Mouse (Mus musculus) intestine, embryonic 15.5 days (tissue): ENCODE measurements around the gene Kif6. TPM values are rescaled to one million over a fixed set of nuclear protein-coding genes. Genes with fewer than 3 reads are reported as not detected.

ENCODE experiments used
- ATAC-seq: fragments of 200-750 bp; cut with Nextera tagmentation; 2 replicates; pipeline ENCODE4 v1.8.0; 2017; ENCODE audit warnings: moderate TSS enrichment, moderate library complexity
- H3K27ac ChIP-seq: fragments of 300-500 bp; sonication (generic); 2 replicates; pipeline ENCODE4 v1.5.1; 2015; ENCODE audit warnings: mild to moderate bottlenecking, inconsistent platforms
- H3K27me3 ChIP-seq: fragments of 300-500 bp; sonication (generic); replicated peaks from 2 replicates; pipeline ENCODE4 v1.6.1; 2015; ENCODE audit warnings: inconsistent platforms
- H3K36me3 ChIP-seq: fragments of 300-500 bp; sonication (generic); 2 replicates; pipeline ENCODE4 v1.6.1; 2015; ENCODE audit warnings: inconsistent platforms
- H3K4me1 ChIP-seq: fragments of 300-500 bp; sonication (generic); replicated peaks from 2 replicates; pipeline ENCODE4 v1.6.1; 2015; ENCODE audit warnings: inconsistent platforms
- H3K4me2 ChIP-seq: fragments of 300-500 bp; sonication (generic); replicated peaks from 2 replicates; pipeline ENCODE4 v1.6.1; 2015; ENCODE audit warnings: mild to moderate bottlenecking, inconsistent platforms
- H3K4me3 ChIP-seq: fragments of 300-500 bp; sonication (generic); replicated peaks from 2 replicates; pipeline ENCODE4 v1.5.1; 2015; ENCODE audit warnings: inconsistent platforms
- H3K9ac ChIP-seq: fragments of 300-500 bp; sonication (generic); 2 replicates; pipeline ENCODE4 v1.6.1; 2015; ENCODE audit warnings: inconsistent platforms
- H3K9me3 ChIP-seq: fragments of 300-500 bp; sonication (generic); 2 replicates; pipeline ENCODE4 v1.6.1; 2016; ENCODE audit warnings: inconsistent platforms
- WGBS: fragments of 180-500 bp; shearing (Covaris S2); methylation state at CpG from one replicate; pipeline ENCODE4 v1.1.7; 2015; 5-methylcytosine and 5-hydroxymethylcytosine counted together
- polyA plus RNA-seq: library from polyadenylated mRNA; unstranded; fragments of >200 nt; fragmentation: Nextera tagmentation; extraction: Ambion mirVana; gene quantifications from 2 replicates; pipeline ENCODE4 v1.2.1, GENCODE M21; 2015

Kif6 gene
- polyA plus RNA-seq, 1 experiment from 2014 or later = 0.97 TPM

DNA sequence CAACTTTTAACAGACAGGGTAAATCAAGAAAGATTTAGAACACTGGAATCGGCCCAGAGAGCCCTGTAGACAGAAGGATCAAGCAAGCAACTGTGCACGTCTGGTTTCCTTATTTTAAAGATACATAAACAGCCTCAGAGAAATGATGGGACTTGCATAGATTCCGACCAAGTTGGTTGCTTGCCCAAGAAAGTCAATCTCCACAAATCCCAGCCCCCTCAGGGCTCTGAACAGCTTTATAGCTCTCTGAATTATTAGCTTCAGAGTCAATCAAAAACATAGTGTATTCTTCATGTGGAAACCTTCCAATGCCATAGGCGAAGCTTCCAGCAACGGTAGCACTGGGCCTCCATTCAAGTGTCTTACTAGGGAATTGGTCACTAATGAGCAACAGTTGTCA is 127.0 kb downstream of the Kif6 start:
- Histone ChIP-seq H3K9ac (no peak overlapping the region), H3K36me3 (no peaks in the 10 kb centered on the region), H3K27ac (no peak overlapping the region), H3K4me3 (no peak overlapping the region), H3K9me3 (no peaks in the 10 kb centered on the region), H3K4me2 (no peak overlapping the region), H3K4me1 (no peaks in the 10 kb centered on the region), H3K27me3 (no peaks in the 10 kb centered on the region)
- WGBS = 50% methylated on average over 5 of the region's 5 CpGs
- no peak for ATAC-seq

DNA sequence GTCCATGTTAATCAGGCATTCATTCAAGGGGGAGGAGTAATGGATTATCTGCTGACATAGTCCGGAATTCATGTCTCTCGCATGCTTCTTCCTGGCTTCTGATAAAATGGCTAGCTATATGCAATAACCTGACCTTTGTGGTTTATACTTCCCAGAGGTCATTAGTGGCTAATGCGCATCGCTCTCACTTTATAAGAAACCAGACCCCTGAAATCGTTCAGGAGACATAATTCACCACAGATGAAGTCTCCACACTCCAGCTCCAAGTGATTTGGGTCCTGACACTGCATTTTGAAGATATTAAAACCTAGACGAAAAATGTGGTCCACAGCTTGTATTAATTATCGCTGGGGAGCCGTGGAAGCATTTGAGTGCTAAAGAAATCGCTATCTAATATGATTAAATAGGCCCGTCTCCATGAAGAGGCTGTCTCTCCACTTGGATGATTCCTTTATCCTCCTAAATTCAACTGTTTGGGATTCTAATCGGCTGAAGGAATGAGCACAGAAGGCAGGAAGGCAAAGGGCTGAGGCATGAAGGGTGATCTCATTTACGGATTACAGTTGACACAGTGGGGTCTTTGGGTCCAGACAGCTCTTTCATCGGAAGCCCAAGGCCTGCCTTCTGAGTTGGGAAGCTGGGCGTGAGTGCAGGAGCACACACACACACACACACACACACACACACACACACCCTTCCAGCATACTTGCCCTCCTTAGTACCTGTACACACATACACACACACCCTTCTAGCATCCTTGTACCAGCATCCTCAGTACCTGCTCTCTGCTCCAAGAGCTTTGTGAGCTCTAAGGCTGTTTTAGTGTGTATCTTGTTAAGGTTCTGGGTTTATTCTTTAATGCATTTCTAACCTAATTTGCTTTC is 128.9 kb downstream of the Kif6 start:
- Histone ChIP-seq H3K9ac (no peak overlapping the region), H3K36me3 (no peaks in the 10 kb centered on the region), H3K27me3 (no peaks in the 10 kb centered on the region), H3K27ac (no peak overlapping the region), H3K4me3 (no peak overlapping the region), H3K4me2 (no peak overlapping the region), H3K9me3 (no peaks in the 10 kb centered on the region), H3K4me1 (no peaks in the 10 kb centered on the region)
- 77% methylated on average over 14 of the region's 14 CpGs for WGBS
- no peak for ATAC-seq

DNA sequence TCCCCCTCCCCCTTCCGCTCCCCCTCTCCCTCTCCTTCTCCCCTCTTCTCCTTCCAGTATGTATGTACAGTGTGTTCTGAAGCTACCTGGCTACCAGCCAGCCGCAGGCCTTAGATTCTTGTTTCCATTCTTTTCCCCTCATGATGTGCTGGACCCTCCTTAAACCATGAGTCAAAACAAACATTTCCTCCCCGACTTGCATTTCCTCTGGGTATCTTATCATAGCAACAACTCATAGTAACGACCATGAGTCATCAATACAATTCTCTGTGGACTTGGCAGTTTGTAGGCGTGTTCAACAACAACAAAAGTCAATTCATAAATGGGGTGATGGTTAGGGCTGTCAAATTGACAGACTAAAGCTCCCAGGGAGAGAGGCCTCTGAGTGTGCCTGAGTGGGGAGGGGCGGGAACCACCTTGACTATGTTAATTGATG is 136.0 kb downstream of the Kif6 start:
- no peak overlapping the region for H3K4me2 ChIP-seq
- no peak overlapping the region for H3K27ac ChIP-seq
- no peaks in the 10 kb centered on the region for H3K9me3 ChIP-seq
- H3K36me3 ChIP-seq = no peaks in the 10 kb centered on the region
- H3K9ac ChIP-seq = no peak overlapping the region
- 55% methylated on average over 6 of the region's 6 CpGs for WGBS
- peak; percentile 70 for ATAC-seq
- H3K4me3 ChIP-seq = no peak overlapping the region
- no peaks in the 10 kb centered on the region for H3K4me1 ChIP-seq
- no peaks in the 10 kb centered on the region for H3K27me3 ChIP-seq

- Histone ChIP-seq H3K27ac (no peak overlapping the region), H3K36me3 (no peaks in the 10 kb centered on the region), H3K27me3 (no peaks in the 10 kb centered on the region), H3K4me3 (no peak overlapping the region), H3K9me3 (no peaks in the 10 kb centered on the region), H3K4me2 (no peak overlapping the region), H3K4me1 (no peaks in the 10 kb centered on the region), H3K9ac (no peak overlapping the region)
- WGBS = 94% methylated on average over 7 of the region's 7 CpGs
- ATAC-seq = no peak
Observed at GRCm38 (mm10) chr17:49753874-49754273, 138.9 kb downstream of the Kif6 start.

GRCm38 (mm10) chr17:49756862-49757261 is 141.9 kb downstream of the Kif6 start:
- Histone ChIP-seq H3K4me1 (no peaks in the 10 kb centered on the region), H3K27ac (no peak overlapping the region), H3K4me2 (no peak overlapping the region), H3K36me3 (no peaks in the 10 kb centered on the region), H3K27me3 (no peaks in the 10 kb centered on the region), H3K9me3 (no peaks in the 10 kb centered on the region), H3K9ac (no peak overlapping the region), H3K4me3 (no peak overlapping the region)
- WGBS = 68% methylated on average over 19 of the region's 19 CpGs
- peak; percentile 72 for ATAC-seq

DNA sequence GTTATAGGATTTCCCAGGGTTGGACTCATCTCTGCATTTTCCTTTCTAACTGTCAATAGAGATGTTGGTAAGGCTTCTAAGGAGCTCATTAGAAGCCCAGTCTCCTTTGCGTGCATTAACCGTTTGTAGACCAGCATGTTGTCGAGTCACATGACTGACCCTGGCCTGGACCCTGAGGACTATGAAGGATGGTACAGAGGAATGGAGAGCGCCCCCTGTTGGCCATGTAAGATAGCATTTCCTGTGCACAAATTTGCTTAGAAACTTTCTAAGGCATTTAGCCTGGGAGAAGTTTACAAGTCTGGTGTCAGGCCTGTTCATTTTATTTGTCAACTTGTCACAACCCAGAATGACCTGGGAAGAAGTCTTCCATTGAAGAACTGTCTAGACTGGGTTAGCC is 144.1 kb downstream of the Kif6 start:
- WGBS = 71% methylated on average over 4 of the region's 4 CpGs
- Histone ChIP-seq H3K36me3 (no peaks in the 10 kb centered on the region), H3K9ac (no peak overlapping the region), H3K4me3 (no peak overlapping the region), H3K27ac (no peak overlapping the region), H3K4me2 (no peak overlapping the region), H3K27me3 (no peaks in the 10 kb centered on the region), H3K4me1 (no peaks in the 10 kb centered on the region), H3K9me3 (no peaks in the 10 kb centered on the region)
- ATAC-seq = no peak

DNA sequence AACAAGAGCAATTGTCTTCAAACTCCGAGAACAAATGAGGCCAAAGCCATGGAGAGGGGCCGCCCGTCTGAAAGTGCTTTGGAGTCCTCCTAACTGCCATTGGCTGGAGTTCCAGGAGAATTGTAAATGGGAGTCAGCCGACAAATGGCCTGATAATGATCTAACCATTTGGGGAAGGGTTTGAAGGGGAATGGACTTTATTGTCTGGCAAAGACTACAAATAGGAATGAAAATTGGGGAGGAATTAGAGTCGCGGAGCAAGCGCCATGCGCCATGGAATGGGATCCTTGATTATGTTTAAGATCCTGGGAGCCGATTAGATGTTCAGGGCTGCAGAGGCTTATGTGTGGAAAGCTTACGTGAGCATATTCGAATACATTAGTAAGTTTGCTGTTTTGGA is 146.3 kb downstream of the Kif6 start:
- Histone ChIP-seq H3K27me3 (no peaks in the 10 kb centered on the region), H3K9ac (no peak overlapping the region), H3K36me3 (no peaks in the 10 kb centered on the region), H3K4me1 (no peaks in the 10 kb centered on the region), H3K4me3 (no peak overlapping the region), H3K4me2 (no peak overlapping the region), H3K9me3 (no peaks in the 10 kb centered on the region), H3K27ac (no peak overlapping the region)
- ATAC-seq = no peak
- 70% methylated on average over 11 of the region's 11 CpGs for WGBS

DNA sequence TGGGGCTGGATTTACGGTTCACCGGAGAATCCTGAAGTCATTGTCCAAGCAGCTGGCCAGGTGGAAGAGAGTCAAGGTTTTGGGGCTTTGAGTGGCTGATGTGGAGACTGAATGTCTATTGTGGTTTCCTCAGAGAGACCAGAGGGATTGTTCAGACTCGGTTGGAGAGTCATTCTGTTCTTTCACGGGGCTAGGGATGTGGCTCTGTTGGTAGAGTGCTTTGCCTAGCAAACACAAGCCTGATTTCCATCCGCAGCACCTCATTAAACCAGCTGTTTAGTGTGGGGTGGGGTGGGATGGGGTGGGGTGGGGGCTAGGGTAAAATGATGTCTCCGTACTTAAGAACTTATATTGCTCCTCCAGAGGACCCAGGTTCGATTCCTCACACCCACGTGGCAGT is 146.9 kb downstream of the Kif6 start:
- Histone ChIP-seq H3K4me1 (no peaks in the 10 kb centered on the region), H3K9ac (no peak overlapping the region), H3K27ac (no peak overlapping the region), H3K4me3 (no peak overlapping the region), H3K27me3 (no peaks in the 10 kb centered on the region), H3K9me3 (no peaks in the 10 kb centered on the region), H3K36me3 (no peaks in the 10 kb centered on the region), H3K4me2 (no peak overlapping the region)
- 74% methylated on average over 8 of the region's 8 CpGs for WGBS
- ATAC-seq = no peak

GRCm38 (mm10) chr17:49764963-49765362 is 150.0 kb downstream of the Kif6 start:
- no peaks in the 10 kb centered on the region for H3K27me3 ChIP-seq
- H3K36me3 ChIP-seq = no peaks in the 10 kb centered on the region
- no peaks in the 10 kb centered on the region for H3K4me1 ChIP-seq
- H3K27ac ChIP-seq = no peak overlapping the region
- no peak for ATAC-seq
- no peak overlapping the region for H3K4me2 ChIP-seq
- no peak overlapping the region for H3K4me3 ChIP-seq
- WGBS = 77% methylated on average over 6 of the region's 6 CpGs
- H3K9ac ChIP-seq = no peak overlapping the region
- H3K9me3 ChIP-seq = no peaks in the 10 kb centered on the region

DNA sequence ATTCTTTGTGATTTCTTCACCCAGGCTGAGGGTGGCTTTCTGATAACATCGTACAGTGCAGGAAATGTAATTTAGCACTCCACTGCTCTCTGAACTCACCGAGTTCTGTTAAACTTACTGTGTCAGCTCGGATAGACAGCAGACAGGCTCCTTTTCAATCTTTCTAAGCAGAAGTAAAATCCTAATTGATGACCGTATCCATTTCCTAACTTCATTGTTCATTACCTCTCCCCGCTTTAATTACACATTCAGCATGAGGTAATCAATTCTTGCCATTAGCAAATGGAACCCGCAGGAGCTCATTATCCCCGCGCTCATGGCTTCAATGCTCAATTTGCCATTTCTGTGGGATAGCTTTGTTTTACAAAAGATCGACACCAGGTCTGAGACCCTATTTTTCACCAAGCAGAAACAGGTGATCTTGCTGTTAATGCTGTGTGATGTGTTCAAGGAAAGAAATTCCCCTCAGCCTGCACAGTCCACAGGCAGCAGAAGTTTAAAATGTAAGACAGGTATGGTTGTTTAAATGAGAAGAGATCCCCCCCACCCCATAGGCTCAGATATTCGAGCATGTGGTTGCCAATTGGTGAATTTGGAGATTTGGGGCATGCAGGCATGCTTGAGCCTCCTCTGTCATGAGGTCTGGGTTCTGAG is 152.9 kb downstream of the Kif6 start:
- Histone ChIP-seq H3K4me3 (no peak overlapping the region), H3K9me3 (no peaks in the 10 kb centered on the region), H3K27ac (no peak overlapping the region), H3K36me3 (no peaks in the 10 kb centered on the region), H3K4me1 (no peaks in the 10 kb centered on the region), H3K27me3 (no peaks in the 10 kb centered on the region), H3K4me2 (no peak overlapping the region), H3K9ac (no peak overlapping the region)
- no peak for ATAC-seq
- 62% methylated on average over 10 of the region's 10 CpGs for WGBS

DNA sequence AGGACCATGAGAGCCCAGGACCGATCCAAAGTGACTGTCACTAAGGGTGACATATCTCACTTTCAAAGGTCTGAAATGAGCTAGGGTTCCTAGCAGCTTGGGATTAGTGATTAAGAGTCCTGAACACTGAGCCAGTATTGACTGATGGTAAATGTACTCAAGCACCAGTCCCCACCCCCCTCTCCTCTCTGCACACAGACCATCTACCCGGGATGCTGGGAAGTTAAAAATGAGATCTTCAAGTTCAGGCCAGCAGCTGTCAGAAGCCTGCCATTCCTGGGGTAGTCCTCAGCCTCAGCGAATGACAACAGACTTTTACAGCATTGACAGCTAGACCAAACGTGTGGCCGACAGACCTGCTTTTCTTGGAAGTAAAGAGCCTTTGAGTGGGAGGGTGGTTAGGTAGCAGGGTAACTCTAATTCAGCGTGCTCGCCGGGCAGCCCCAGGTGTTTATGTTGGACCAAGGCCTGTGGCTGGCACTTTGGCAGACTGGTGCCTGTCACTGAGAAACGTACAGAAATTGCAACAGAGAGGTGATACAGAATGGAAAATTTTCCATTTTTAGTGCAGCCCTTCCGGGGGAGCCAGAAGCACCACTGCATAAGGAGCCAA is 156.9 kb downstream of the Kif6 start:
- Histone ChIP-seq H3K4me1 (no peaks in the 10 kb centered on the region), H3K9me3 (no peaks in the 10 kb centered on the region), H3K4me3 (no peak overlapping the region), H3K4me2 (no peak overlapping the region), H3K27ac (no peak overlapping the region), H3K27me3 (no peaks in the 10 kb centered on the region), H3K9ac (no peak overlapping the region), H3K36me3 (no peaks in the 10 kb centered on the region)
- ATAC-seq = no peak
- 53% methylated on average over 10 of the region's 10 CpGs for WGBS

DNA sequence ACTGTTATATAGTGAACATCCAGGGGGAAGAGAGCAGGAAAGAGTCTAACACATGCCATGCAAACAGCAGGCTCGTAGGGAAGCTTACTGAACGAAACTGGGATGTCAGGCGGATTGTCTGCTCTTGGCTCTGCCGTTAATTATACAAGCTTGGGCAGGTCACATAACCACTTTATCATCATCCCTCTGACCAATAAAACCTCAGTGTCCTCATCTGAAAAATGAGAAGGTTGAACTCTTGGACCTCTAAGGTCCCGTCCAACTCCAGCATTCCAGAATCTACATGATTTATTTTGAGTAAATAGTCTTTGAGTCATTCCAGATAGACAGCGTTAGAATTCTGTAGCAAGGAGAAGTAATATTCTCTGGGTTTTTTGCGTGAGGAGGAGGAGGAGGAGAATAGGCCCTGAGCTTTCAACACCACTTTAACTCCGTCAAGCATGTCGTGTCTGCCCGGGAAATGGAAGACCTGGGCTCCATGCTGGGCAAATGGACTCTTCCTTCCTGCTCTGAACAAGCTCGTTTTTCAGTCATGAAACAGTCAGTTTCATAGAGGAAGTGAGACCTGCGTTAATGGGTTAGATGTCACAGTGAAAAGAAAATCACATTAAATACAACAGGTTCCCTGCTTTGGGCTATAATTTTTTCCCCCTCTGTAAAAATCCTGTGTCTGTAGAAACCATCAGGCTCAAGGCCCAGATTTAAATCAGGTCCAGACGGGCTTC is 162.3 kb downstream of the Kif6 start:
- ATAC-seq = no peak
- H3K9me3 ChIP-seq = no peaks in the 10 kb centered on the region
- no peaks in the 10 kb centered on the region for H3K36me3 ChIP-seq
- no peak overlapping the region for H3K9ac ChIP-seq
- no peaks in the 10 kb centered on the region for H3K4me1 ChIP-seq
- no peak overlapping the region for H3K27ac ChIP-seq
- WGBS = 34% methylated on average over 13 of the region's 13 CpGs
- no peak overlapping the region for H3K4me2 ChIP-seq
- no peak overlapping the region for H3K4me3 ChIP-seq
- no peaks in the 10 kb centered on the region for H3K27me3 ChIP-seq
